Mouse (Mus musculus) forebrain, embryonic 12.5 days (tissue): ENCODE measurements around the gene Chst3. TPM values are rescaled to one million over a fixed set of nuclear protein-coding genes. Genes with fewer than 3 reads are reported as not detected.
A peak's percentile ranks its signal among the peaks of the same experiment; 100 is the strongest.
"Not testable (repeated sequence)": the region's sequence is repeated elsewhere in the genome, so short reads cannot be mapped to it uniquely, and the experiment has no call there.

ENCODE experiments used
- ATAC-seq: fragments of 200-750 bp; cut with Nextera tagmentation; 2 replicates; pipeline ENCODE4 v1.8.0; 2017; ENCODE audit warnings: moderate TSS enrichment; ENCODE audit not compliant: low FRiP score
- H3K27ac ChIP-seq: fragments of 300-500 bp; sonication (generic); 2 replicates; pipeline ENCODE4 v1.5.1; 2016; ENCODE audit warnings: mild to moderate bottlenecking
- H3K27me3 ChIP-seq: fragments of 300-500 bp; sonication (generic); 2 replicates; pipeline ENCODE4 v1.6.1; 2016; ENCODE audit warnings: mild to moderate bottlenecking
- H3K36me3 ChIP-seq: fragments of 300-500 bp; sonication (generic); replicated peaks from 2 replicates; pipeline ENCODE4 v1.6.1; 2016; ENCODE audit warnings: mild to moderate bottlenecking
- H3K4me1 ChIP-seq: fragments of 300-500 bp; sonication (generic); 2 replicates; pipeline ENCODE4 v1.6.1; 2016
- H3K4me2 ChIP-seq: fragments of 300-500 bp; sonication (generic); 2 replicates; pipeline ENCODE4 v1.6.1; 2016; ENCODE audit warnings: mild to moderate bottlenecking, moderate library complexity
- H3K4me3 ChIP-seq: fragments of 300-500 bp; sonication (generic); replicated peaks from 2 replicates; pipeline ENCODE4 v1.5.1; 2016; ENCODE audit warnings: mild to moderate bottlenecking
- H3K9ac ChIP-seq: fragments of 300-500 bp; sonication (generic); 2 replicates; pipeline ENCODE4 v1.6.1; 2016; ENCODE audit warnings: mild to moderate bottlenecking
- H3K9me3 ChIP-seq: fragments of 300-500 bp; sonication (generic); 2 replicates; pipeline ENCODE4 v1.6.1; 2016
- WGBS: fragments of 180-500 bp; shearing (Covaris S2); methylation state at CpG from one replicate; pipeline ENCODE4 v1.1.7; 2016; 5-methylcytosine and 5-hydroxymethylcytosine counted together
- polyA plus RNA-seq: library from polyadenylated mRNA; unstranded; fragments of >200 nt; fragmentation: Nextera tagmentation; extraction: Ambion mirVana; gene quantifications from 2 replicates; pipeline ENCODE4 v1.2.1, GENCODE M21; 2016

Chst3 gene
- polyA plus RNA-seq, 1 experiment from 2014 or later = 3.7 TPM

GRCm38 (mm10) chr10:60162973-60163255 is 56.1 kb downstream of the Chst3 start:
- Histone ChIP-seq H3K9me3 (no peaks in the 10 kb centered on the region), H3K36me3 (no peaks in the 10 kb centered on the region), H3K27ac (no peak overlapping the region), H3K4me2 (no peak overlapping the region), H3K9ac (no peak overlapping the region), H3K27me3 (no peaks in the 10 kb centered on the region), H3K4me1 (no peaks in the 10 kb centered on the region; the same call in 1 of the 2 replicates), H3K4me3 (no peak overlapping the region)
- 98% methylated on average over 6 of the region's 6 CpGs for WGBS
- ATAC-seq = no peak

- not testable (repeated sequence) for H3K9ac ChIP-seq, H3K4me3 ChIP-seq, H3K4me2 ChIP-seq, H3K27me3 ChIP-seq, ATAC-seq, H3K9me3 ChIP-seq, H3K36me3 ChIP-seq, H3K27ac ChIP-seq, H3K4me1 ChIP-seq
- 90% methylated on average over 8 of the region's 8 CpGs for WGBS
Observed at GRCm38 (mm10) chr10:60162184-60162972, 56.7 kb downstream of the Chst3 start.

- not testable (repeated sequence) for H3K27me3 ChIP-seq, ATAC-seq, H3K4me2 ChIP-seq, H3K27ac ChIP-seq, H3K9me3 ChIP-seq, H3K9ac ChIP-seq, H3K4me3 ChIP-seq, H3K36me3 ChIP-seq, H3K4me1 ChIP-seq
- 69% methylated on average over 3 of the region's 3 CpGs for WGBS
Observed at GRCm38 (mm10) chr10:60161397-60161796, 57.7 kb downstream of the Chst3 start.

GRCm38 (mm10) chr10:60158144-60158543 is 60.9 kb downstream of the Chst3 start:
- Histone ChIP-seq H3K27me3 (no peaks in the 10 kb centered on the region), H3K4me3 (no peak overlapping the region), H3K4me2 (no peak overlapping the region), H3K9ac (no peak overlapping the region), H3K36me3 (no peaks in the 10 kb centered on the region), H3K4me1 (no peaks in the 10 kb centered on the region; the same call in 1 of the 2 replicates), H3K27ac (no peak overlapping the region), H3K9me3 (no peaks in the 10 kb centered on the region)
- WGBS = 86% methylated on average over 3 of the region's 3 CpGs
- no peak for ATAC-seq

GRCm38 (mm10) chr10:60156016-60156415 is 63.0 kb downstream of the Chst3 start:
- no peak overlapping the region for H3K9ac ChIP-seq
- H3K4me1 ChIP-seq = no peaks in the 10 kb centered on the region; the same call in 1 of the 2 replicates
- no peak for ATAC-seq
- no peaks in the 10 kb centered on the region for H3K9me3 ChIP-seq
- 0 out of 2 replicates have a peak, but pooled peaks cover 3% of the 10 kb centered on the region for H3K27me3 ChIP-seq
- no peaks in the 10 kb centered on the region for H3K36me3 ChIP-seq
- H3K4me2 ChIP-seq = no peak overlapping the region
- no peak overlapping the region for H3K4me3 ChIP-seq
- no peak overlapping the region for H3K27ac ChIP-seq

- H3K9me3 ChIP-seq = no peaks in the 10 kb centered on the region
- ATAC-seq = 0 out of 2 replicates have a peak, but pooled peaks have one; percentile 30
- H3K4me2 ChIP-seq = no peak overlapping the region
- H3K4me3 ChIP-seq = no peak overlapping the region
- H3K27me3 ChIP-seq = 0 out of 2 replicates have a peak, but pooled peaks cover 3% of the 10 kb centered on the region
- H3K9ac ChIP-seq = no peak overlapping the region
- H3K27ac ChIP-seq = no peak overlapping the region
- no peaks in the 10 kb centered on the region for H3K36me3 ChIP-seq
- H3K4me1 ChIP-seq = no peaks in the 10 kb centered on the region; the same call in 1 of the 2 replicates
- WGBS = 69% methylated on average over 6 of the region's 6 CpGs
Observed at GRCm38 (mm10) chr10:60151107-60151663, 67.9 kb downstream of the Chst3 start.

GRCm38 (mm10) chr10:60148087-60148486 is 71.0 kb downstream of the Chst3 start:
- H3K36me3 ChIP-seq = no peaks in the 10 kb centered on the region
- H3K27me3 ChIP-seq = 0 out of 2 replicates have a peak, but pooled peaks cover 3% of the 10 kb centered on the region
- H3K4me2 ChIP-seq = no peak overlapping the region
- H3K27ac ChIP-seq = no peak overlapping the region
- peak; percentile 61; the same call in 1 of the 2 replicates for ATAC-seq
- no peak overlapping the region for H3K4me3 ChIP-seq
- 4% methylated on average over 5 of the region's 5 CpGs for WGBS
- no peaks in the 10 kb centered on the region; the same call in 1 of the 2 replicates for H3K4me1 ChIP-seq
- H3K9me3 ChIP-seq = no peaks in the 10 kb centered on the region
- no peak overlapping the region for H3K9ac ChIP-seq

- not testable (repeated sequence) for H3K4me2 ChIP-seq, H3K27me3 ChIP-seq, H3K4me3 ChIP-seq, H3K4me1 ChIP-seq, H3K27ac ChIP-seq, H3K9ac ChIP-seq, H3K36me3 ChIP-seq, H3K9me3 ChIP-seq
- ATAC-seq = 0 out of 2 replicates have a peak, but pooled peaks have one; percentile 3
- WGBS = 59% methylated on average over 10 of the region's 10 CpGs
Observed at GRCm38 (mm10) chr10:60147510-60148047, 71.5 kb downstream of the Chst3 start.

- H3K4me1 ChIP-seq = no peaks in the 10 kb centered on the region
- H3K36me3 ChIP-seq = no peaks in the 10 kb centered on the region
- H3K27me3 ChIP-seq = no peaks in the 10 kb centered on the region
- H3K4me2 ChIP-seq = no peak overlapping the region
- no peak for ATAC-seq
- no peak overlapping the region for H3K9ac ChIP-seq
- no peaks in the 10 kb centered on the region for H3K9me3 ChIP-seq
- no peak overlapping the region for H3K4me3 ChIP-seq
- H3K27ac ChIP-seq = no peak overlapping the region
- 93% methylated on average over 3 of the region's 3 CpGs for WGBS
Observed at GRCm38 (mm10) chr10:60141656-60142160, 77.4 kb downstream of the Chst3 start.

- H3K27ac ChIP-seq = no peak overlapping the region
- no peak for ATAC-seq
- H3K4me3 ChIP-seq = no peak overlapping the region
- H3K9ac ChIP-seq = no peak overlapping the region
- no peaks in the 10 kb centered on the region for H3K27me3 ChIP-seq
- no peak overlapping the region for H3K4me2 ChIP-seq
- no peaks in the 10 kb centered on the region for H3K9me3 ChIP-seq
- no peaks in the 10 kb centered on the region for H3K36me3 ChIP-seq
- 88% methylated on average over 4 of the region's 4 CpGs for WGBS
- H3K4me1 ChIP-seq = no peaks in the 10 kb centered on the region
Observed at GRCm38 (mm10) chr10:60140751-60141150, 78.3 kb downstream of the Chst3 start.

- H3K4me2 ChIP-seq = no peak overlapping the region
- no peaks in the 10 kb centered on the region for H3K36me3 ChIP-seq
- no peaks in the 10 kb centered on the region for H3K9me3 ChIP-seq
- peaks cover 3% of the 10 kb centered on the region; the same call in 1 of the 2 replicates for H3K4me1 ChIP-seq
- WGBS = 89% methylated on average over 5 of the region's 5 CpGs
- H3K4me3 ChIP-seq = no peak overlapping the region
- H3K27ac ChIP-seq = no peak overlapping the region
- ATAC-seq = no peak
- H3K9ac ChIP-seq = no peak overlapping the region
- no peaks in the 10 kb centered on the region for H3K27me3 ChIP-seq
Observed at GRCm38 (mm10) chr10:60138680-60139079, 80.4 kb downstream of the Chst3 start.

- Histone ChIP-seq H3K4me1 (peaks cover 5% of the 10 kb centered on the region; the same call in 1 of the 2 replicates), H3K4me3 (no peak overlapping the region), H3K27me3 (no peaks in the 10 kb centered on the region), H3K9me3 (no peaks in the 10 kb centered on the region), H3K27ac (no peak overlapping the region), H3K9ac (no peak overlapping the region), H3K36me3 (no peaks in the 10 kb centered on the region), H3K4me2 (no peak overlapping the region)
- WGBS = 78% methylated on average over 7 of the region's 7 CpGs
- ATAC-seq = no peak
Observed at GRCm38 (mm10) chr10:60136935-60137334, 82.1 kb downstream of the Chst3 start.
